Mouse (Mus musculus) midbrain, embryonic 12.5 days (tissue): ENCODE measurements around the gene Cenpu. TPM values are rescaled to one million over a fixed set of nuclear protein-coding genes. Genes with fewer than 3 reads are reported as not detected.

Experiments
- ATAC-seq: fragments of 200-750 bp; cut with Nextera tagmentation; 2 replicates; pipeline ENCODE4 v1.8.0; 2017; ENCODE audit warnings: low read depth, moderate TSS enrichment, moderate library complexity; ENCODE audit not compliant: low FRiP score
- H3K27ac ChIP-seq: fragments of 300-500 bp; sonication (generic); replicated peaks from 2 replicates; pipeline ENCODE4 v1.5.1; 2016; ENCODE audit warnings: mild to moderate bottlenecking
- H3K27me3 ChIP-seq: fragments of 300-500 bp; sonication (generic); 2 replicates; pipeline ENCODE4 v1.6.1; 2016; ENCODE audit warnings: mild to moderate bottlenecking
- H3K36me3 ChIP-seq: fragments of 300-500 bp; sonication (generic); 2 replicates; pipeline ENCODE4 v1.6.1; 2016
- H3K4me1 ChIP-seq: fragments of 300-500 bp; sonication (generic); 2 replicates; pipeline ENCODE4 v1.6.1; 2016
- H3K4me2 ChIP-seq: fragments of 300-500 bp; sonication (generic); replicated peaks from 2 replicates; pipeline ENCODE4 v1.6.1; 2016; ENCODE audit warnings: mild to moderate bottlenecking, moderate library complexity
- H3K4me3 ChIP-seq: fragments of 300-500 bp; sonication (generic); 2 replicates; pipeline ENCODE4 v1.5.1; 2016; ENCODE audit warnings: mild to moderate bottlenecking
- H3K9ac ChIP-seq: fragments of 300-500 bp; sonication (generic); replicated peaks from 2 replicates; pipeline ENCODE4 v1.6.1; 2016; ENCODE audit warnings: mild to moderate bottlenecking, moderate library complexity
- H3K9me3 ChIP-seq: fragments of 300-500 bp; sonication (generic); 2 replicates; pipeline ENCODE4 v1.6.1; 2016; ENCODE audit warnings: mild to moderate bottlenecking
- WGBS: fragments of 180-500 bp; shearing (Covaris S2); methylation state at CpG from one replicate; pipeline ENCODE4 v1.1.7; 2016; 5-methylcytosine and 5-hydroxymethylcytosine counted together
- polyA plus RNA-seq: library from polyadenylated mRNA; unstranded; fragments of >200 nt; fragmentation: Nextera tagmentation; extraction: Ambion mirVana; gene quantifications from 2 replicates; pipeline ENCODE4 v1.2.1, GENCODE M21; 2016

Cenpu gene
- polyA plus RNA-seq, 1 experiment from 2014 or later, result 22.2 TPM

DNA sequence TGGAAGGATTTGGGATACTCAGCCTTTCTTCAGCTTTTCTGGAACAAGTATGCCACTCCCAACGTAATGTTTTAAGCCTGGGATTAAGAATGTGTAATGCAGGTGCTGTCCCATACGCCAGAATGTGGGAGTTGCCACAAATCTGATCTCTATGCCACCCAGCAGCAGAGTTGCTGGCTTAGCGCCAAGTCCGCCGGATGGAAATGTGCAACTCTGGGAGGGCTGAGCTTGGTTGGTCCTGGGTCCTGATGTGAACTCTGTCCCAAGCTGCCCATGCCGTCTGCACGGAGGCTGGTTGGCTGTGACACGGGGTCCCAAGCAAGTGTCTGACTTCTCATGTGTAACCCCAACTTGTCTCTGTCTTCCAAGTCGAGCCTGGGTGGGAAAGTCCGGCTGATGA is 25.0 kb upstream of the Cenpu start:
- Histone ChIP-seq H3K9me3 (no peaks in the 10 kb centered on the region), H3K4me1 (0 out of 2 replicates have a peak, but pooled peaks cover 6% of the 10 kb centered on the region), H3K27me3 (no peaks in the 10 kb centered on the region), H3K4me2 (no peak overlapping the region), H3K27ac (no peak overlapping the region), H3K4me3 (no peak overlapping the region), H3K9ac (no peak overlapping the region), H3K36me3 (no peaks in the 10 kb centered on the region)
- ATAC-seq, result no peak
- 79% methylated on average over 10 of the region's 10 CpGs for WGBS

DNA sequence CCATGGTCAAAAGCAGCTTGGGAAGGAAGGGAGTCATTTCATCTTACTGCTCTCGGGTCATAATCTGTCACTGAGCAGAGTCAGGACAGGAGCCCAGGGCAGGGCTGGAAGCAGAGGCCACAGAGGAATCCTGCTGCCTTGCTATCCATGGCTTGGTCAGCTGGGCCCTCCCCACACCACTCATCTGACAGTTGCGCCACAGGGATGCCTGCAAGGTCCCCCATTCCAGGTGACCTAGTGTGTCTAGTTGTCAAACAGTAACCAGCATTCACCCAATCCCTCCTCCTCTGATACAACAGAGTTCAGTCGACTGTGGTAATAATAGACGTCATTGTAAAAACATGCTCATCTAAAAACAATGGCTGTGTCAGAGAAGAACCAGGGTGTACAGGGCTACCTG is 22.3 kb upstream of the Cenpu start:
- Histone ChIP-seq H3K9ac (no peak overlapping the region), H3K27me3 (no peaks in the 10 kb centered on the region), H3K27ac (no peak overlapping the region), H3K4me2 (no peak overlapping the region), H3K9me3 (no peaks in the 10 kb centered on the region), H3K36me3 (no peaks in the 10 kb centered on the region), H3K4me3 (no peak overlapping the region), H3K4me1 (0 out of 2 replicates have a peak, but pooled peaks cover 6% of the 10 kb centered on the region)
- WGBS, result 85% methylated on average over 4 of the region's 4 CpGs
- ATAC-seq, result no peak

DNA sequence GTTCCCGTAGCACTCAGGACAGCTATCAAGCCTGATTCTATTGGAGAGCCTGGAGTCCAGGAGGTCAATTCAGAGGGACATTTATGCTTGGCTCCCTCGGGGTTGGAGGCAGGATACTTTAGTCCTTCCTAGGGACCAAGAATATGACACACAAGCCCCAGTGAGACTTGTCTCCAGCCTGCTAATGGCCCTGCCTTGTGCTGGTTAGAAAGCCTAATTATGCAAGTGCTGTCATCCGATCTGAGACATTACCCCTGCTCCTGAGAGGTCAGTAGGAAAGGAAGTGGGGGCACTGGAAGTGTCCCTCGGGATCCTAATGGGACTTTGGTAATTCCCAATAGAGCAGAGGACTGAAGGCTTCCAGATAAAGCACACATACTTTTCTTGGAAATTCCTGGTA is 21.3 kb upstream of the Cenpu start:
- WGBS, result 54% methylated on average over 4 of the region's 4 CpGs
- no peak overlapping the region for H3K4me3 ChIP-seq
- no peaks in the 10 kb centered on the region for H3K9me3 ChIP-seq
- H3K4me2 ChIP-seq, result no peak overlapping the region
- 0 out of 2 replicates have a peak, but pooled peaks cover 6% of the 10 kb centered on the region for H3K4me1 ChIP-seq
- H3K9ac ChIP-seq, result no peak overlapping the region
- no peaks in the 10 kb centered on the region for H3K36me3 ChIP-seq
- H3K27me3 ChIP-seq, result no peaks in the 10 kb centered on the region
- H3K27ac ChIP-seq, result no peak overlapping the region
- ATAC-seq, result no peak

DNA sequence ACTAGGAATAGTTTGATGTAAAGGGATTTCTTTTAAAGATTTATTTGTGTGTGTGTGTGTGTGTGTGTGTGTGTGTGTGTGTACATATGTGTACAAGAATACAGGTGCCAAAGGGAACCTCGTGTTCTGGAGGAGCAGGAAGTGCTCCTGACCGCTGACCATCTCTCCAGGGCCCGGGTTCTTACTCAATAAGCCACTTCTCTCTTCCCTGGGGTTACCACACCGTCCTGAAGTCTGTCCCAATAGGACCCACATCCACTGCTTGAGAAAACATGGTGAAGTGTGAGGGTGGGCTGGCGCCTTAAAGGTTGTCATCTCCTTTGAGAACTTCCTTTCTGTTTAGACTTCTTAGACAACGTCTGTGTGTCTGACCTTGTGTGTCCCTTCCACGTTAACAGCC is 17.9 kb upstream of the Cenpu start:
- Histone ChIP-seq H3K4me2 (no peak overlapping the region), H3K27ac (no peak overlapping the region), H3K9ac (no peak overlapping the region), H3K4me3 (no peak overlapping the region), H3K27me3 (no peaks in the 10 kb centered on the region), H3K36me3 (no peaks in the 10 kb centered on the region), H3K9me3 (no peaks in the 10 kb centered on the region), H3K4me1 (no peaks in the 10 kb centered on the region)
- 88% methylated on average over 7 of the region's 7 CpGs for WGBS
- ATAC-seq, result no peak

DNA sequence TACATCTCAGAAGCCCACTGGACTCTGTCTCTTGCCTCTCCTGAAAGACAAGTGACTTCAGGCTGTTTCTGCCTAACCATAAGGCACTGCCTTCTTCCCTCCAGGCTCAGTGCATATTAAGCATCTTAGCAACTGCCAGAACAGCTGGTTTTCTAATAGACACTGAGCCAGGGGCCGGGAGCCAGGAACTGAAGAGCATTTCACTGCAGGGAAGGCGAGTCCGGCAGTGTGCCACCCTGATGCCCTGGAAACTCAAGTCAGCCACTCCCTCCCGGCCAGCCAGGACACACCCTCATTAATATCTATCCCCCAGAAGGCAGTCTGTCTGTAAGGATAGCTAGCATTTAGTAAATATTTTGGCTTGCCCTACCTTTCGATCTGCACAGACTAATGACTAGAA is 12.1 kb upstream of the Cenpu start:
- no peak for ATAC-seq
- Histone ChIP-seq H3K27me3 (no peaks in the 10 kb centered on the region), H3K4me2 (no peak overlapping the region), H3K4me1 (no peaks in the 10 kb centered on the region), H3K9ac (no peak overlapping the region), H3K27ac (no peak overlapping the region), H3K36me3 (no peaks in the 10 kb centered on the region), H3K4me3 (no peak overlapping the region), H3K9me3 (no peaks in the 10 kb centered on the region)
- 68% methylated on average over 5 of the region's 5 CpGs for WGBS

DNA sequence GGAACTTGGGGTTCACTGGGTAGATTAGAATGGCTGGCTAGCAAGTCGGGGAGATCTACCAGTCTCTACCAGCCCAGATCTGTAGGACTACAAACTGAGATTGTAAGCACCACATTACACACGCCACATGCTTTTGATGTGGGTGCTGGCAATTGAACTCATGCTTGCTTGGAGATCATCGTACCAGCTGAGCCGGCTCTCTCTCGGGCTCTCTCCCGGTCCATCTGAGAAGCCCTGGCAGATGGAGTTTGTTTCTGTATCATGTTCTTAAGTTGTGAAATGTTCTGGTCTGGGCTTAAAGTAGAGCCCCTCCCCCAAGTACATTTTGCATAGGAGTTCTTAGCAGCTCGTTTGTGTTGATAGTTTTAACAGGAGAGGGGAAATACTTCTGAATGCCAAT is 8.6 kb upstream of the Cenpu start:
- no peaks in the 10 kb centered on the region for H3K4me1 ChIP-seq
- no peak overlapping the region for H3K27ac ChIP-seq
- ATAC-seq, result no peak
- H3K4me3 ChIP-seq, result no peak overlapping the region
- no peaks in the 10 kb centered on the region for H3K36me3 ChIP-seq
- H3K4me2 ChIP-seq, result no peak overlapping the region
- WGBS, result 84% methylated on average over 7 of the region's 7 CpGs
- H3K9ac ChIP-seq, result no peak overlapping the region
- H3K27me3 ChIP-seq, result no peaks in the 10 kb centered on the region
- no peaks in the 10 kb centered on the region for H3K9me3 ChIP-seq

DNA sequence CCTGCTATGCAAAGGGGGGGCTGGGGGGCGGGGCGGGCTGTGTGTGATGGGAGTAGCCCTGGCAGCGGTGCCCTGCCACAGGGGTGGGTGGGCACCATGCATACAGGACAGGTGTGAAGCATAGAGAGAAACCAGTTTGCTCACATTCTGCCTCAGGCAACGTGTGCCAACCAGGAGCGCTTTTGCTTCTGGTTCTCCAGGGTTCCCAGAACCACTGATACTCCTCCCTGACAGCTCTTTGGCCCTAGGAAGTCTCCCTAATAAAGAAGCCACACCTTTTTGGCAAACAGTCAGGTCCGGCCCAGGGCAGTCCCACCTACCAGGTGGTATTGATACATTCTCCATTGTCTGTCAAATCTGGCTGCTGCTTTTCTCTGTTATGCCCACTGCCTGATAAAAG is 8.2 kb upstream of the Cenpu start:
- H3K4me2 ChIP-seq, result no peak overlapping the region
- no peaks in the 10 kb centered on the region for H3K4me1 ChIP-seq
- no peaks in the 10 kb centered on the region for H3K9me3 ChIP-seq
- WGBS, result 74% methylated on average over 6 of the region's 6 CpGs
- no peak overlapping the region for H3K9ac ChIP-seq
- H3K36me3 ChIP-seq, result no peaks in the 10 kb centered on the region
- ATAC-seq, result no peak
- H3K4me3 ChIP-seq, result no peak overlapping the region
- no peak overlapping the region for H3K27ac ChIP-seq
- H3K27me3 ChIP-seq, result no peaks in the 10 kb centered on the region

DNA sequence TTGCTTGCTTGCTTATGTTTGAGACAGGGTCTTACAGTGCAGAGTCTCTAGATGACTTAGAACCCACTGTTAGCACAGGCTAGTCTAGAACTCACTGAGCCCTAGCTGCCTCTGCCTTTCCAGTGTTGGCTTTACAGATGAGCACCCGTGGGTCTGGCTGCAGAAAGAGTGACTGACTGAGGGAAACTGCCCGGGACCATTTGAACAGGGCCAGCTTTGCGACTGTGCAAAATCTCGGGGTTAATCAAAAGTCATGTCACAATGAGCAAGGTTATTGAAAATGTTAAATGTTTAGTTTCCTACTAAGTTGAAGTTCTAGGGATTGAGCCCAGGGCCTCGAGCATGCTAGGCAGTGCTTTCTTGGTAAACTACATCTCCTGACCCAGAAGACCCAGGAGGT is 6.0 kb upstream of the Cenpu start:
- Histone ChIP-seq H3K9ac (no peak overlapping the region), H3K4me2 (no peak overlapping the region), H3K4me1 (no peaks in the 10 kb centered on the region), H3K27ac (no peak overlapping the region), H3K4me3 (no peak overlapping the region), H3K36me3 (no peaks in the 10 kb centered on the region), H3K27me3 (no peaks in the 10 kb centered on the region), H3K9me3 (no peaks in the 10 kb centered on the region)
- 81% methylated on average over 5 of the region's 5 CpGs for WGBS
- no peak for ATAC-seq

DNA sequence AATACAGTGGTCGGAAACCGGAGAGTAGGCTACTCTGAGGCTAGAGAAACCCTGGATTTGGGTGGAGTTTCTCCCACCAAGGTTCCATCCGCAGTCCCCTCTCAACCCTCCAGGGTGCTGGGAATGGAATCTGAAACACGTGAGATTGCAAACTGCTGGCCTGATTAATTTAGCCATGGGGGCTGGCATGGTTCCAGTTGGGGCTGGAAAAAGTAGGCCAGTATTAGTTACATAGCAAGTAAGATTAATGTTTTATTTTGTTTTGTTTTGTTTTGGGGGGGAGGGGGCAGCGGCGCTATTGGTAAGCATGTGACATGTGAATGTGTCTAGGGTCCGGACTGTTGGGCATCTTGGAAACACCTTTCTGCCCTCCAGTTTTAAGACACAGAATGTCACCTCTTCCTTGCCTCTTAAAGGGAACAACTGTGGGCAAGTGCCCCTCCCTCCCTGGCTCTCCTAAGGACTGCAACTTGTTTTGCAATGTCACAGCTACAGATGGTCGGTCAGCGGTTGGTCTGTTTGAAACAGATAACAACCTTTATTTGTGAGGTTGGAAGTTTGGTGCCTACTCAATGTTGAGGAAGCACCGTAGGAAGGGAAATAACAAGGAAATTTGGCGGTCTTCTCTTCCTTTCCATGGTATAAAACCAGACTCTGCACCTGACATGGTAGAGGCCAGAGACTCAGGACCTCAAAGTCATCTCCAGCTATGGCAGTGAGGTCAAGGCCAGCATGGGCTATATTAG is 5.2 kb upstream of the Cenpu start:
- H3K27me3 ChIP-seq, result no peaks in the 10 kb centered on the region
- no peak overlapping the region for H3K4me2 ChIP-seq
- no peak overlapping the region for H3K9ac ChIP-seq
- no peaks in the 10 kb centered on the region for H3K9me3 ChIP-seq
- H3K27ac ChIP-seq, result no peak overlapping the region
- no peaks in the 10 kb centered on the region for H3K4me1 ChIP-seq
- no peaks in the 10 kb centered on the region for H3K36me3 ChIP-seq
- no peak overlapping the region for H3K4me3 ChIP-seq
- WGBS, result 83% methylated on average over 11 of the region's 11 CpGs
- ATAC-seq, result no peak

DNA sequence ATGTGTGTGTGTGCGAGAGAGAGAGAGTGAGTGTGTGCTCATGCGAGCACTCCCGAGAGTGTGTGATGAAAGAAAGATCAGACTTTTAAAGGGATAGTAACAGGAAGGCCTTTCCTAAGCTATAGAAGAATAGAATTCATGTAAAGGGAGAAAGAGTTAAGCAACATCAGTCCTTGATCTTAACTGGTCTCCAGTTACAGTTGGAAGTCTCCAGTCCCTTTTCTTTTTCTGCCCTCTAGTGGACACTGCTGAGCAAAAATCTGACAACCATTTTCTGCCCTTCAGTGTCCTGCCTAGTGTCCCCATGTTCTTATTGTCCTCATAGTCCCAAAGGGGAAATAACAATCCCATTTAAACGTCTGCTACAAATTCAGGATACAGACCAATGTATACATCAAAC is 4.6 kb upstream of the Cenpu start:
- Histone ChIP-seq H3K27me3 (no peaks in the 10 kb centered on the region), H3K4me3 (no peak overlapping the region), H3K9ac (no peak overlapping the region), H3K9me3 (no peaks in the 10 kb centered on the region), H3K4me1 (peaks cover 1% of the 10 kb centered on the region), H3K4me2 (no peak overlapping the region), H3K27ac (no peak overlapping the region), H3K36me3 (no peaks in the 10 kb centered on the region)
- no peak for ATAC-seq
- 56% methylated on average over 4 of the region's 4 CpGs for WGBS

DNA sequence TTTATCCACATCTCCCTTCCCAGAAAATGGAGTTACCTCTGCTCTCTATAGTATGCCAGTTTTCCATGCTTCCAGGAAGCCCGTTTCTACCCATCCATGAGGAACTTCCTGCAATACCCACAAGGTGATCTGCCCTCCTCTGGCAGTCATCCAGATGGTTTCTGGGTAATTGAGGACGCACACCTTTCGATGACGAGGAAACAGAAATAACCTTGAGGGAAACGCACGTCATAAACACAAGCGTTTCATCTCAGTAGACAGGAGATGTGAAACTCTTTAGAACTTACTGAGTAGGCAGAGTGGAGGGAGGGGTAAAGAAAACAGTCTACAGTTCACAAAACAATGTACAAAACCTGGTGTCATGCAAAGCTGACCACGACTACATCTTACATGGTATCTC is 1.8 kb upstream of the Cenpu start:
- no peak for ATAC-seq
- Histone ChIP-seq H3K27me3 (no peaks in the 10 kb centered on the region), H3K36me3 (0 out of 2 replicates have a peak, but pooled peaks cover 4% of the 10 kb centered on the region), H3K27ac (no peak overlapping the region), H3K4me3 (no peak overlapping the region), H3K4me1 (peaks cover 10% of the 10 kb centered on the region), H3K9ac (no peak overlapping the region), H3K9me3 (no peaks in the 10 kb centered on the region), H3K4me2 (no peak overlapping the region)
- 90% methylated on average over 8 of the region's 8 CpGs for WGBS

DNA sequence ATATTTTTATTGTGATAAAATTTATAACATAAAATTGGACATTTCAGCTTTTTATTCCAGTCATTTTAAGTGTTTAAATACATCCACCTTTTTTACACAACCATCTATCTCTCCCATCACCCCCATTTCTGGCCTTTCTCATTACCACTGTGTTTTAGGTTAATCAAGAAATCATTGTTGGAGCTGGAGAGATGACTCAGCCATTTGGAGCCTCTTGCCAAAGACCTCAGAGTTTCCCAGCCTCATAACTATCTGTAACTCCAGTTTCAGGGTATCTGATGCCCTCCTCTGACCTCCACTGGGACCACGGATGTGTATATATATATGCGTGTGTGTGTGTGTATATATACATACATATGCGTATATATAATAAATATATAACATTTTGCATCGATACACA is 799 bp upstream of the Cenpu start:
- Histone ChIP-seq H3K27me3 (no peaks in the 10 kb centered on the region), H3K9me3 (no peaks in the 10 kb centered on the region), H3K4me2 (peak overlapping the region; percentile 55), H3K4me3 (peak overlapping the region; percentile 60), H3K36me3 (0 out of 2 replicates have a peak, but pooled peaks cover 4% of the 10 kb centered on the region), H3K4me1 (peaks cover 10% of the 10 kb centered on the region), H3K27ac (no peak overlapping the region), H3K9ac (no peak overlapping the region)
- WGBS, result 55% methylated on average over 4 of the region's 4 CpGs
- ATAC-seq, result no peak

DNA sequence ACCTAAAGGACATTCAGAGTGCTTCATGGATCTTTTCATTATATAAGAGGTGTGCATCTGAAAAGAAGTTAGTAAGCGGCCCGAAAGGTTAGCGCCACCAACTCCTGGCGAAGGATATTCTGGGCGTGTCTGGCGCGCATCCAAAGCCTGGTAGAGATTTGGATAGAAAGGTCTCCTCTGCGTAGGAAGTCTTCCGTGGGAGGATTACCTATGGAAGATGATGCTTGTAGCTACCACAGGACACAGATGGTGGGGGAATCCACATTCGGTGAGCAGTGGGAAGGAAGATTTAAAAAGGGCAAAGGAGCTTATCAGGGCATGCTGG is 575 bp downstream of the Cenpu start:
- 3% methylated on average over 10 of the region's 10 CpGs for WGBS
- H3K4me2 ChIP-seq, result peak overlapping the region; percentile 69

More for the DNA sequence above, 575 bp downstream of the Cenpu start:
- peak overlapping the region; percentile 61 for H3K9ac ChIP-seq
- ATAC-seq, result no peak
- 0 out of 2 replicates have a peak, but pooled peaks cover 9% of the 10 kb centered on the region for H3K36me3 ChIP-seq
- H3K4me3 ChIP-seq, result peak overlapping the region; percentile 60
- H3K4me1 ChIP-seq, result peaks cover 10% of the 10 kb centered on the region
- H3K9me3 ChIP-seq, result no peaks in the 10 kb centered on the region
- no peaks in the 10 kb centered on the region for H3K27me3 ChIP-seq
- H3K27ac ChIP-seq, result no peak overlapping the region
